In genomic region chr2:60714971-60715502, GRCm38 (mm10) we compare ENCODE assay signal across 17 mouse cellular contexts. TPM values are rescaled to one million over a fixed set of nuclear protein-coding genes. Genes with fewer than 3 reads are reported as not detected.
DNase-seq lines count a peak whose midpoint lies in the region; ATAC-seq lines count a peak whose summit lies in the region.
"Had no signal": no experiment of that assay in that cellular context is flagged by ENCODE, and none has a peak within 500 bp of the region (broad histone marks: within the 10 kb centered on the region; RNA-seq: fewer than 3 reads in every experiment).

No protein-coding gene starts in this region.

- ATAC-seq in embryonic facial prominence, embryonic 15.5 days (ENCODE audit: insufficient number of reproducible peaks, low FRiP score, low TSS enrichment, low read depth): no peak
- peak; percentile 38 for ATAC-seq in hindbrain, embryonic 16.5 days
- ATAC-seq in granulocyte monocyte progenitor cell, adult 5-6 weeks (replicated peaks; ENCODE audit: poor library complexity, severe bottlenecking): no peak
- ATAC-seq in monocyte, adult 5-6 weeks (replicated peaks; ENCODE audit: insufficient number of reproducible peaks, low FRiP score, low TSS enrichment, poor library complexity, severe bottlenecking): no peak

- H3K27me3 ChIP-seq in heart, embryonic 10.5 days (ENCODE audit: insufficient read depth, poor library complexity, severe bottlenecking): no peaks in the 10 kb centered on the region
- no peaks in the 10 kb centered on the region for H3K27me3 ChIP-seq in embryonic facial prominence, embryonic 15.5 days
- H3K27me3 ChIP-seq in hindbrain, embryonic 16.5 days (replicated peaks; ENCODE audit: control insufficient read depth, insufficient read depth, low read length): no peaks in the 10 kb centered on the region
- H3K27me3 ChIP-seq: neural tube, embryonic 12.5 days had no signal

- H3K9me3 ChIP-seq in heart, embryonic 10.5 days: no peaks in the 10 kb centered on the region
- H3K9me3 ChIP-seq in embryonic facial prominence, embryonic 15.5 days (replicated peaks): no peaks in the 10 kb centered on the region
- no peaks in the 10 kb centered on the region for H3K9me3 ChIP-seq in hindbrain, embryonic 16.5 days (ENCODE audit: control insufficient read depth, low read length)
- H3K9me3 ChIP-seq: liver, embryonic 15.5 days; neural tube, embryonic 12.5 days had no signal

- DNase-seq in heart, embryonic 10.5 days (ENCODE audit: low spot score): no peak
- DNase-seq in heart, postnatal 14 days: no peak
- peak; percentile 37 for DNase-seq in NIH3T3 (ENCODE audit: low read depth)
- DNase-seq in T-cell, adult 2 months (ENCODE audit: low spot score): no peak
- DNase-seq: cerebellum, postnatal 14 days; gastrocnemius, postnatal 36 days; kidney, postnatal 25 days; right cerebral cortex, adult 18-20 months; thymus, postnatal 25 days had no signal

- no peak overlapping the region for H3K9ac ChIP-seq in embryonic facial prominence, embryonic 15.5 days
- H3K9ac ChIP-seq in hindbrain, embryonic 16.5 days (ENCODE audit: low read depth, low read length): no peak overlapping the region
- H3K9ac ChIP-seq: liver, embryonic 15.5 days; neural tube, embryonic 12.5 days had no signal

- intact Hi-C loops in heart, postnatal 14 days (cut with DNase I): no loop called here

- H3K4me3 ChIP-seq in heart, embryonic 10.5 days: no peak overlapping the region
- no peak overlapping the region for H3K4me3 ChIP-seq in embryonic facial prominence, embryonic 15.5 days (replicated peaks)
- no peak overlapping the region for H3K4me3 ChIP-seq in hindbrain, embryonic 16.5 days (ENCODE audit: low read length)
- H3K4me3 ChIP-seq: liver, embryonic 15.5 days; neural tube, embryonic 12.5 days had no signal

- H3K4me2 ChIP-seq in embryonic facial prominence, embryonic 15.5 days (replicated peaks): no peak overlapping the region; the same call in 1 of the 2 replicates
- H3K4me2 ChIP-seq in hindbrain, embryonic 16.5 days (ENCODE audit: low read length): no peak overlapping the region
- H3K4me2 ChIP-seq: liver, embryonic 15.5 days had no signal

- 74% methylated on average over 8 of the region's 8 CpGs for WGBS in heart, embryonic 10.5 days
- WGBS in embryonic facial prominence, embryonic 15.5 days: 35% methylated on average over 8 of the region's 8 CpGs
- WGBS in hindbrain, embryonic 16.5 days: 37% methylated on average over 8 of the region's 8 CpGs

- H3K4me1 ChIP-seq in heart, embryonic 10.5 days: peaks cover 53% of the 10 kb centered on the region
- peaks cover 24% of the 10 kb centered on the region for H3K4me1 ChIP-seq in embryonic facial prominence, embryonic 15.5 days
- peaks cover 17% of the 10 kb centered on the region for H3K4me1 ChIP-seq in hindbrain, embryonic 16.5 days (ENCODE audit: control insufficient read depth, insufficient read depth, low read depth, low read length)
- H3K4me1 ChIP-seq: liver, embryonic 15.5 days had no signal

- H3K27ac ChIP-seq in heart, embryonic 10.5 days: peak overlapping the region; percentile 56; the same call in 1 of the 2 replicates
- H3K27ac ChIP-seq in embryonic facial prominence, embryonic 15.5 days (replicated peaks): 0 out of 2 replicates have a peak overlapping the region, but pooled peaks have one; percentile 11
- no peak overlapping the region for H3K27ac ChIP-seq in hindbrain, embryonic 16.5 days (ENCODE audit: low read depth, low read length)
- H3K27ac ChIP-seq: liver, embryonic 15.5 days; neural tube, embryonic 12.5 days had no signal

- H3K36me3 ChIP-seq in heart, embryonic 10.5 days: no peaks in the 10 kb centered on the region
- no peaks in the 10 kb centered on the region for H3K36me3 ChIP-seq in embryonic facial prominence, embryonic 15.5 days
- no peaks in the 10 kb centered on the region for H3K36me3 ChIP-seq in hindbrain, embryonic 16.5 days (ENCODE audit: control insufficient read depth, insufficient read depth, low read length)
- H3K36me3 ChIP-seq: liver, embryonic 15.5 days; neural tube, embryonic 12.5 days had no signal

RNA-seq across cellular contexts. Expression of gene Itgb6, which starts 7.4 kb away (rescaled TPM):
- 0.34 and 0.46 TPM in 2 replicates for polyA plus RNA-seq in heart, embryonic 10.5 days (2016; fragmentation: Nextera tagmentation; extraction: Ambion mirVana)
- 10 to 100 TPM; 16.8 to 21.5 TPM for total RNA-seq in heart, postnatal 14 days (2021)
- 2.9 and 3.8 TPM in 2 replicates for polyA plus RNA-seq in embryonic facial prominence, embryonic 15.5 days (2015; fragmentation: Nextera tagmentation; extraction: Ambion mirVana)
- polyA plus RNA-seq in hindbrain, embryonic 16.5 days (2015; fragmentation: Nextera tagmentation; extraction: Ambion mirVana): 0.14 and 0.19 TPM in 2 replicates
- 0.53 TPM in 1 of 2 replicates, not detected in the other for total RNA-seq in granulocyte monocyte progenitor cell, adult 5-6 weeks (2014; fragmentation: Nextera tagmentation)
- not detected in 2 replicates for total RNA-seq in granulocyte monocyte progenitor cell, adult 5-6 weeks (2017)
- total RNA-seq in monocyte, adult 5-6 weeks (2017): not detected in 3 replicates
- total RNA-seq: left cerebral cortex, adult 18-20 months; MEL had no signal

Comparison
In these comparisons a context has a peak if more than half of its experiments do, and no peak if none do; other contexts are left out.
1. RNA of gene Itgb6, which starts 7.4 kb away (total RNA-seq): 16.8 to 21.5 TPM in heart, postnatal 14 days; 0.53 TPM in granulocyte monocyte progenitor cell, adult 5-6 weeks and not detected in monocyte, adult 5-6 weeks; every median in the first group is over 10 times any median in the second.